In the genomic region with DNA sequence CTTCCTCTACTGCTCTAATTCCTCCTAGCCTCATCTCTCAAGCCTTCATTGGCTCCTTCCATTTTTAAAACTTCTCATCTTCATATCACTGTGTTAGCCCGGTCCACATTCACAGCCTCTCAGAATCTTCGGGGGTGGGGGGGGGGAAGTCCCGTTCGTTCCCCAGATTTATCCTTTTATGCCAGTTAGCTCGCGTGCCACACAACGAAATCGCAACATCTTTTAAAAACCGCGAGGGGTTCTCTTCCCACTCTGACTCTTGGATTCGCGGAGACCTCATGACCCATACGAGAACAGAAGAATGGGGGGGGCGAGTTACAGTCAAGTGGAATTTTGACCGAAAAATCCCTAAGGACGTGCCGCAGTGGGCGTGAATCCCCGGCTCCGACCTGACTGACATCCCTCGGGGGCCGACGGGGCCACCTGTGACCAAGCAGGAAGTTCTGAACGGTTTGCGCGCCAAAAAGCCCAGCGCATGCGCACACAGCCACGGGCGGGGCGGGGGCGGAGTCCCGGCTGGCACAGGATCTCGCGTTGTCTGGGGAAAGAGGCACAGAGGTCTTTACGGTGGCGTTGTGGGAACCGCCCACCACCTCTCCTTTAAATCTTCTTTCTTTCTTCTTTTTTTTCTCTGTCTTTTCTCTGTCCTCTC, we compare ENCODE assay signal across 8 mouse cellular contexts. TPM values are rescaled to one million over a fixed set of nuclear protein-coding genes. Genes with fewer than 3 reads are reported as not detected.
DNase-seq lines count a peak whose midpoint lies in the region; ATAC-seq lines count a peak whose summit lies in the region.

No protein-coding gene starts in this region.

- H3K9ac ChIP-seq in midbrain, embryonic 11.5 days (ENCODE audit: low read length), result peak overlapping the region; percentile 91

- H3K27ac ChIP-seq in embryonic facial prominence, embryonic 10.5 days (replicated peaks), result peak overlapping the region; percentile 98
- H3K27ac ChIP-seq in midbrain, embryonic 11.5 days (ENCODE audit: low read depth, low read length), result peak overlapping the region; percentile 100

- DNase-seq in adrenal gland, postnatal 14 days, result peak; percentile 97
- DNase-seq in embryonic facial prominence, embryonic 10.5 days (ENCODE audit: low spot score), result peak; percentile 99
- peak; percentile 96 for DNase-seq in kidney, adult 11 months
- peak; percentile 97 for DNase-seq in left cerebral cortex, postnatal 4 days
- peak; percentile 100 for DNase-seq in midbrain, embryonic 11.5 days (ENCODE audit: low spot score, missing footprints)
- DNase-seq in right cerebral cortex, postnatal 4 days, result peak; percentile 96
- DNase-seq in yolk sac, embryonic 10.5 days (ENCODE audit: low spot score), result peak; percentile 99

- under 1% methylated on average over 38 of the region's 38 CpGs for WGBS in embryonic facial prominence, embryonic 10.5 days
- WGBS in midbrain, embryonic 11.5 days, result under 1% methylated on average over 38 of the region's 38 CpGs

- no peaks in the 10 kb centered on the region; the same call in 1 of the 2 replicates for H3K36me3 ChIP-seq in embryonic facial prominence, embryonic 10.5 days (replicated peaks)
- H3K36me3 ChIP-seq in midbrain, embryonic 11.5 days (ENCODE audit: control insufficient read depth, insufficient read depth, low read length), result no peaks in the 10 kb centered on the region

- H3K4me1 ChIP-seq in embryonic facial prominence, embryonic 10.5 days, result peaks cover 17% of the 10 kb centered on the region
- peaks cover 11% of the 10 kb centered on the region for H3K4me1 ChIP-seq in midbrain, embryonic 11.5 days (ENCODE audit: control insufficient read depth, insufficient read depth, low read length)

- peak overlapping the region; percentile 66 for H3K4me2 ChIP-seq in midbrain, embryonic 11.5 days

- intact Hi-C loops in left cerebral cortex, postnatal 4 days (cut with DNase I), result no loop called here

- H3K9me3 ChIP-seq in embryonic facial prominence, embryonic 10.5 days, result no peaks in the 10 kb centered on the region
- no peaks in the 10 kb centered on the region for H3K9me3 ChIP-seq in midbrain, embryonic 11.5 days (ENCODE audit: control insufficient read depth, low read length)

- peak; percentile 85 for ATAC-seq in granulocyte monocyte progenitor cell, adult 5-6 weeks (replicated peaks; ENCODE audit: poor library complexity, severe bottlenecking)
- peak; percentile 93 for ATAC-seq in midbrain, embryonic 11.5 days (ENCODE audit: low FRiP score)

- H3K4me3 ChIP-seq in embryonic facial prominence, embryonic 10.5 days, result peak overlapping the region; percentile 72
- H3K4me3 ChIP-seq in midbrain, embryonic 11.5 days (ENCODE audit: low read depth, low read length), result peak overlapping the region; percentile 54

- no peaks in the 10 kb centered on the region for H3K27me3 ChIP-seq in embryonic facial prominence, embryonic 10.5 days (replicated peaks; ENCODE audit: low read depth, poor library complexity, severe bottlenecking)
- no peaks in the 10 kb centered on the region for H3K27me3 ChIP-seq in midbrain, embryonic 11.5 days (ENCODE audit: control insufficient read depth, insufficient read depth, low read length)

RNA-seq across cellular contexts. Expression of gene Gpr19, which starts 0.8 kb away (rescaled TPM):
- total RNA-seq in adrenal gland, postnatal 14 days (2021), result 10.0 and 11.8 TPM in 2 replicates
- polyA plus RNA-seq in embryonic facial prominence, embryonic 10.5 days (2016; fragmentation: Nextera tagmentation; extraction: Ambion mirVana), result 14.5 and 16.1 TPM in 2 replicates
- total RNA-seq in granulocyte monocyte progenitor cell, adult 5-6 weeks (2014; fragmentation: Nextera tagmentation), result 14.1 and 16.7 TPM in 2 replicates
- total RNA-seq in granulocyte monocyte progenitor cell, adult 5-6 weeks (2017), result 6.6 TPM in 2 replicates
- 10 to 100 TPM; 24.5 to 29.3 TPM for total RNA-seq in left cerebral cortex, postnatal 4 days (2021)
- 35.3 and 36.9 TPM in 2 replicates for polyA plus RNA-seq in midbrain, embryonic 11.5 days (2014; fragmentation: Nextera tagmentation; extraction: Ambion mirVana)

RNA-seq across cellular contexts. Expression of gene Cdkn1b, which starts 22.6 kb away (rescaled TPM):
- 42.8 and 48.0 TPM in 2 replicates for total RNA-seq in adrenal gland, postnatal 14 days (2021)
- polyA plus RNA-seq in embryonic facial prominence, embryonic 10.5 days (2016; fragmentation: Nextera tagmentation; extraction: Ambion mirVana), result 15.3 and 16.7 TPM in 2 replicates
- total RNA-seq in granulocyte monocyte progenitor cell, adult 5-6 weeks (2014; fragmentation: Nextera tagmentation), result 16.9 and 18.1 TPM in 2 replicates
- total RNA-seq in granulocyte monocyte progenitor cell, adult 5-6 weeks (2017), result 38.5 and 38.7 TPM in 2 replicates
- 10 to 100 TPM; 55.5 to 62.2 TPM for total RNA-seq in left cerebral cortex, postnatal 4 days (2021)
- 27.8 and 28.0 TPM in 2 replicates for polyA plus RNA-seq in midbrain, embryonic 11.5 days (2014; fragmentation: Nextera tagmentation; extraction: Ambion mirVana)

Comparison
In these comparisons a context has a peak if more than half of its experiments do, and no peak if none do; other contexts are left out.
1. Peak in every context shown above with its lines: DNase-seq, ATAC-seq, H3K4me3 ChIP-seq and H3K27ac ChIP-seq.